Mouse (Mus musculus): ENCODE results near the gene Rnf167.

DNA sequence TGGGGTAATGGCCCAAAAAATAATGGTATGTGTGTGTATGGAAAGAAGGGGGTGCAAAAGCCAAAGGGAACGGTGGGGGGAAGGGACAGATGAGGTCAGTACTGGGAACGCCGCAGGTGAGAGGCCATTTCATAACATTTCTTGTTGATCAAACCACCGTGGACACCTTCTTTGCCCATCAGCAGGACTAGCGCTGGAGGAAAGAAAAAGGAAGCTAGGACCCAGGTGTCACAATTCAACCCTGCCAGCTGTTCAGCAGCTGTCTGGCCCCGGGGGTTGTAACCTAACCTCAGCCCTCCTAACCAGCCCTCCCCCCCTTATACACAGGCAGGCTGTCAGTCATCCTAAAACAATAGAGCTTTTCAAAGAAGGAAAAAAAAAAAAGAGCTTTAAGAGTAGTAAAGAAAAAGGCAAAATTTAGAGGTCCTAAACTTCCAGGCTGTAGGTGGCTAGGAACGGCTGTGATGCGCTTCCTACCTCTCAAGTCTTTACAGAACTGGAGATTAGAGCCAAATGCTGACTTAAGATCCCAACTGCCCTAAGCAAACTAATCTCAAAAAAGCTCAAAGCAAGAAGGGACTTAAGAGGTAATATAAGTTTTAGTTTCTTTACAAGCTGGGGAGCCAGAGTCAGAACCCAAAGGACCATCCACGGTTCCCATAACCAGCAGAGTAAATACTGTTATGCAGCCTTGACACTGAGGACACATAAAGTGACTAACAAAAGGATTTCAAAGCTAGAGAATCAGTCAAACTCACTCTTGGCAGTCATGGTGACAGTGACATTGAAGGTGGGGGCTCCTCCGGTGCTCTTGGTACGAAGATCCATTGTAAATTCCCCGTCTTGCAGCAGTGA is 5.2 kb downstream of the Rnf167 start:
- no peak for TF ChIP-seq CEBPB (IDR thresholded peaks at IDR 0.05; ENCODE audit: insufficient read depth, poor library complexity, severe bottlenecking)
- peak; percentile 14 for TF ChIP-seq POLR2A (IDR thresholded peaks at IDR 0.05; ENCODE audit: insufficient read length, low read depth)
- no peak for TF ChIP-seq MAX (IDR thresholded peaks at IDR 0.05; ENCODE audit: low read depth)
- no peak for TF ChIP-seq USF1 (IDR thresholded peaks at IDR 0.05; ENCODE audit: low read depth)
- TF ChIP-seq TCF12 (IDR thresholded peaks at IDR 0.05; ENCODE audit: insufficient read depth, poor library complexity, severe bottlenecking) = peak; percentile 88
- no peak for TF ChIP-seq SRF (IDR thresholded peaks at IDR 0.05; ENCODE audit: control insufficient read depth, insufficient read length, low read depth)
- peak; percentile 81 for TF ChIP-seq POLR2AphosphoS2 (IDR thresholded peaks at IDR 0.05; ENCODE audit: insufficient read length, low read depth)
- peak; percentile 85 to 95 (median 93) for TF ChIP-seq MYOD1 (IDR thresholded peaks at IDR 0.05; ENCODE audit: control insufficient read depth in 1 of 3, insufficient read length in 2 of 3, low read depth in 2 of 3)
- peak; percentile 52 to 90 (median 68) for TF ChIP-seq MYOG (IDR thresholded peaks at IDR 0.05; ENCODE audit: control insufficient read depth in 1 of 3, insufficient read depth in 1 of 3, insufficient read length in 2 of 3, low read depth in 2 of 3)

All from myocyte (in vitro differentiated cells).